Mouse (Mus musculus) kidney, adult 11 months (tissue): ENCODE results near the gene Lsm10.

Experiments
- DNase-seq: peaks from one replicate; pipeline ENCODE4 v3.0.0; 2022

Lsm10 gene

GRCm38 (mm10) chr4:126097711-126098253 is 1.4 kb downstream of the Lsm10 start:
- DNase-seq: no peak

GRCm38 (mm10) chr4:126099365-126099764 is 2.9 kb downstream of the Lsm10 start:
- DNase-seq: no peak

GRCm38 (mm10) chr4:126100764-126101163 is 4.3 kb downstream of the Lsm10 start:
- no peak for DNase-seq

GRCm38 (mm10) chr4:126102061-126102841 is 5.8 kb downstream of the Lsm10 start:
- peak; percentile 58 for DNase-seq

- DNase-seq: peak; percentile 89
These were observed 6.7 kb downstream of the Lsm10 start for GRCm38 (mm10) chr4:126103057-126103581.

- peak; percentile 97 for DNase-seq
These were observed 7.2 kb downstream of the Lsm10 start, which contains the start of gene Stk40 for GRCm38 (mm10) chr4:126103590-126104068. Gene Stk40 (plus strand): TSS chr4:126103957.

- peak; percentile 93 for DNase-seq
These were observed 8.0 kb downstream of the Lsm10 start for GRCm38 (mm10) chr4:126104261-126105075.

GRCm38 (mm10) chr4:126105131-126105783 is 8.8 kb downstream of the Lsm10 start:
- no peak for DNase-seq

GRCm38 (mm10) chr4:126108061-126108740 is 11.8 kb downstream of the Lsm10 start:
- peak; percentile 91 for DNase-seq

- no peak for DNase-seq
These were observed 13.4 kb downstream of the Lsm10 start for GRCm38 (mm10) chr4:126109613-126110373.

GRCm38 (mm10) chr4:126110374-126111152 is 14.1 kb downstream of the Lsm10 start:
- peak; percentile 85 for DNase-seq

- DNase-seq: no peak
These were observed 14.7 kb downstream of the Lsm10 start for GRCm38 (mm10) chr4:126111153-126111549.

- no peak for DNase-seq
These were observed 16.8 kb downstream of the Lsm10 start for GRCm38 (mm10) chr4:126113243-126113642.

GRCm38 (mm10) chr4:126113943-126114342 is 17.5 kb downstream of the Lsm10 start:
- peak; percentile 59 for DNase-seq

- no peak for DNase-seq
These were observed 19.0 kb downstream of the Lsm10 start for GRCm38 (mm10) chr4:126115411-126115810.

GRCm38 (mm10) chr4:126115871-126116521 is 19.6 kb downstream of the Lsm10 start:
- no peak for DNase-seq

- no peak for DNase-seq
These were observed 20.7 kb downstream of the Lsm10 start for GRCm38 (mm10) chr4:126117116-126117515.

GRCm38 (mm10) chr4:126118651-126119050 is 22.2 kb downstream of the Lsm10 start:
- DNase-seq: no peak

- no peak for DNase-seq
These were observed 22.6 kb downstream of the Lsm10 start for GRCm38 (mm10) chr4:126119051-126119450.

GRCm38 (mm10) chr4:126120052-126120451 is 23.6 kb downstream of the Lsm10 start:
- DNase-seq: no peak
